Mouse (Mus musculus): ENCODE measurements at regions not wholly inside any gene's neighbourhood (a gene's known extent, or its start where the extent isn't known, plus 50 kb on each side); places are given as distances from the start of the nearest gene placed in this dataset.
"Not testable (repeated sequence)": the region's sequence is repeated elsewhere in the genome, so short reads cannot be mapped to it uniquely, and the experiment has no call there.

DNA sequence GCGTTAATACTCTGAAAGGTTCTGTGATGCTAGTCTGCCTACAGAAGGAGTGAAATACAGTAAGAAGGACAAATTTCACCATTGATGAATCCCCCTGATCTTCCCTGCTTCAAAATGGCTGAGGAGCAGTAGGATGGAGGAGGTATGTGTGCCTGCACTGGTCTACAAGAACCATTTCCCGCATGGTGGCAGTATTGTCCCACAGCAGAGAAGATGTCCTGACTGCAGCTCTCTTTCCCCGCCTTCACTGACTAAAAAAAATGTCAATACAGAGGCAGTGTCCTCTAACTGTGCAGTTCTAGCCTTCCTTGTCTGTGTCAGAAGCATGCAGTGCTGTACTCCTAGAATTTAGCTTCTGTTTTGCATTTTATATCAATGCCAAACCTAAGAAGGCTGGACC, 174.6 kb upstream of the Olfr1324 start:
- not testable (repeated sequence) for DNase-seq (ENCODE audit: low read depth, low spot score)

DNA sequence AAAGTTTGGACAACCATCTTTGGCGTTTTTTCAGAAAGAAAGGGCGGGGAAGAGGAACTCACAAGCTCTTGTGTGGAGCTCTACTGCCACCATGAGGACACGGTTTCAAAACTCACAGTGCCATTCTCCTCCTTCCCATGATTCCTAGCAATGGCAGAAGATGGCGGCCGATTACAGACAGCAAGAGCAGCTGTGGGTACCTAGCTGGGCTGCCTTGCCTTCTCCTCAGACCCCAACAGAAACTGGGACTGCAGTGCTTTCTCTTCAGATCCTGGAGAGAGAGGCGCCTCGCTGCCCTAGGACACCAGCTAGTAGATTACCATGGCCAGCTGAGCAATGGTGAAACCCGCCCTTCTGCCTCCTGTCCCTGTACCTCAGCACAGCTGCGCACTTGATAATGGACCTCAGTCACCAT, 174.2 kb upstream of the Olfr1324 start:
- DNase-seq (ENCODE audit: low read depth, low spot score) = not testable (repeated sequence)

- DNase-seq (ENCODE audit: low read depth, low spot score) = not testable (repeated sequence)
These were observed 172.0 kb upstream of the Olfr1324 start for GRCm38 (mm10) chrX:50600262-50600661.

DNA sequence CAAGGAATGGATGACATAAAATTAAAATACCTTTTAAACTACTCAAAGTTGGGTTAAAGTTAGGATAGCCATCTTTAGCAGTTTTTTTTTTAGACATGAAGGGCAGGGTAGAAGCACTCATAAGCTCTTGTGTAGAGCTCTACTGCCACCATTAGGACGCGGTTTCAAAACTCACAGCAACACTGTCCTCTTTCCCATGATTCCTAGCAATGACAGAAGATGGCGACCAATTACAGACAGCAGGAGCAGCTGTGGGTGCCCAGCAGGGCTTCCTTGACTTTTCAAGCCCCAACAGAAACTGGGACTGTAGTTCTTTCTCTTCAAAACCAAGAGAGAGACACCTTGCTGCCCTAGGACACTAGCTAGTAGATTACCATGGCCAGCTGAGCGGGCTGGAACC, 171.5 kb upstream of the Olfr1324 start:
- DNase-seq (ENCODE audit: low read depth, low spot score) = no peak

GRCm38 (mm10) chrX:50597626-50598025, 169.3 kb upstream of the Olfr1324 start:
- not testable (repeated sequence) for DNase-seq (ENCODE audit: low read depth, low spot score)

DNA sequence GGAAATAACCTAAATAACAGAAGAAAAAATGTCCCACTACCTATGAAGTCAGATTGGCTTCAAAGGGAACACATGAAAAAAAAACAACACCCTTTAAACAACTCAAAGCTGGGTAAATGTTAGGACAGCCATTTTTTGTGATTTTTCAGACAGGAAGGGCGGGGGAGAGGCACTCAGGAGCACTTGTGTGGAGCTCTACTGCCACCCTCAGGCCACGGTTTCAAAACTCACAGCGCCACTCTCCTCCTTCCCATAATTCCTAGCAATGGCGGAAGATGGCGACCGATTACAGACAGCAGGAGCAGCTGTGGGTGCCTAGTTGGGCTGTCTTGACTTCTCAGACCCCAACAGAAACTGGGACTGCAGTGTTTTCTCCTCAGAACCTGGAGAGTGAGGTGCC, 168.8 kb upstream of the Olfr1324 start:
- no peak for DNase-seq (ENCODE audit: low read depth, low spot score)

DNA sequence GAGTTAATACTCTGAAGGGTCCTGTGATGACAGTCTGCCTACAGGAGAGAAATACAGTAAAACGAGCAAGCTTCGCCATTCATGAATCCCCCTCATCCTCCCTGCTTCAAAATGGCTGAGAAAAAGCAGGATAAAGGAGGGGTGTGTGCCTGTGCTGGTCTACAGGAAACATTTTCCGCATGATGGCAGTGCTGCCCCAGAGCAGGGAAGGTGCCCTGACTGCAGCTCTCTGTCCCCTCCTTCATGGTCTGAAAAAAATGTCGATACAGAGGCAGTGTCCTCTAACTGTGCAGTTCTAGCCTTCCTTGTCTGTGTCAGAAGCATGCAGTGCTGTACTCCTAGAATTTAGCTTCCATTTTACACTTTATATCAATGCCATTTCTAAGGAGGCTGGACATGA, 166.7 kb upstream of the Olfr1324 start:
- not testable (repeated sequence) for DNase-seq (ENCODE audit: low read depth, low spot score)

DNA sequence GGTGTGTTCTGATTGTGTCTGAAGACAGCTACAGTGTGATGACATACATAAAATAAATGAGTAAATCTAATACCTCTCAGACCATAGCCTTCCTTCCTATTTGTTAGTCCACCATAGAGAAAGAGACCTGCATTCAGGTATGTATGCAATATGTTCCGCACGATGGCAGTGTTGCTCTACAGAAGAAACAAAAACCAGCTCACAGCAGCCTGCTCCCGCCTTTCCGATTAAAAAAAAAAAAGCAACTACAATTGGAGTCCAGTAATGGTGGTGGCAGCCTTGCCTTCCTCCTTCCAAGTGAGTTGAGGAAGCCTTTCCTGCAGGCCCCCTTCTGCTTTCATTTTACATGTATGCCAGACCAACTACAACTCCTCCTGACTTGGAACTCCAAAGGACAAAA, 163.2 kb upstream of the Olfr1324 start:
- no peak for DNase-seq (ENCODE audit: low read depth, low spot score)

DNA sequence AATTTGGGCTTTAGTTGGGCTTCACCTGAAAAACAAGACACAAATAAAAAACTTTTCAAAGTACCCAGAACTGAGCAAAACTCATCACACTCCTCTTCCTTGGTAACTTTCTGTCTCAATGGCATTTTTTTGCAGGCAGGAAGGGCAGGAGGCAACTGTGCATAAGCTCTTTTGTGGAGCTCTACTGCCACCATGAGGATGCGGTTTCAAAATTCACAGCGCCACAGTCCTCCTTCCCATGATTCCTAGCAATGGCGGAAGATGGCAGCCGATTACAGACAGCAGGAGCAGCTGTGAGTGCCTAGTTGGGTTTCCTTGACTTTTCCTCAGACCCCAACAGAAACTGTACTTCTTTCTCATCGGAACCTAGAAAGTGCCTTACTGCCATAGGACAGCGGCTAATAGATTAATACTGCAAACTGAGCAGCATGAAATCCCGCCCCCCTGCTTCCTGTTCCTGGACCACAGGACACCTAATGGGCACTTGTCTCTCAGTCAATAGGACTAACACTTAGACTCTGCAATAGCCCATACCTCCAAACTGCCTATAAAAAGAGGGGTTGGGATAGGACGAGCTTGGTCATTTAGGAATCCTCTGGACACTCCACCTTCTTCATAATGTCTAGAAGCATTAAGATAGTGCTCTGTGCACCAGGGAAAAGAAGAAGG, 162.5 kb upstream of the Olfr1324 start:
- no peak for DNase-seq (ENCODE audit: low read depth, low spot score)

GRCm38 (mm10) chrX:50588892-50589291, 160.6 kb upstream of the Olfr1324 start:
- no peak for DNase-seq (ENCODE audit: low read depth, low spot score)

DNA sequence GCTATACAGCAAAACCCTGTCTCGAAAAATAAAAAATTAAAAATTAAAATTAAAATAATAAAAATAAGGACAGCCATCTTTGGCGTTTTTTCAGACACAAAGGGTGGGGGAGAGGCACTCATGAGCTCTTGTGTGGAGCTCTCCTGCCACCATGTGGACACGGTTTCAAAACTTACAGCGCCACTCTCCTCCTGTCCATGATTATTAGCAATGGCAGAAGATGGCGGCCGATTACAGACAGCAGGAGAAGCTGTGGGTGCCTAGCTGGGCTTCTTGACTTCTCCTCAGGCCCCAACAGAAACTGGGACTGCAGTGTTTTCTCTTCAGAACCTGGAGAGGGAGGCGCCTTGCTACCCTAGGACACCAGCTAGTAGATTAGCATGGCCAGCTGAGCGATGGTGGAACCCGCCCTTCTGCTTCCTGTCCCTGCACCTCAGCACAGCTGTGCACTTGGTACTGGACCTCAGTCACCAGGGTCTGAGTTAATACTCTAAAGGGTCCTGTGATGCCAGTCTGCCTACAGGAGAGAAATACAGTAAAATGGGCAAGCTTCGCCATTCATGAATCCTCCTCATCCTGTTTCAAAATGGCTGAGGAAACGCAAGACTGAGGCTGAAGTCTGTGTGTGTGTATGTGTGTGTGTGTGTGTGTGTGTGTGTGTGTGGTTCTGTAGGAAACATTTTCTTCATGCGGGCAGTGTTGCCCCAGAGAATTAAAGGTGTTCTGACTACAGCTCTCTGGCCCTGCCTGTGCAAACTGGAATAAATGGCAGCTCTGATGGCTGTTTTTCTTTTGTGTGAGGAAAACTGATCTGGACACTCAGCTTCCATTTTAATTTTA, 155.7 kb upstream of the Olfr1324 start:
- no peak for DNase-seq (ENCODE audit: low read depth, low spot score)

GRCm38 (mm10) chrX:50580200-50580599, 151.9 kb upstream of the Olfr1324 start:
- no peak for DNase-seq (ENCODE audit: low read depth, low spot score)

DNA sequence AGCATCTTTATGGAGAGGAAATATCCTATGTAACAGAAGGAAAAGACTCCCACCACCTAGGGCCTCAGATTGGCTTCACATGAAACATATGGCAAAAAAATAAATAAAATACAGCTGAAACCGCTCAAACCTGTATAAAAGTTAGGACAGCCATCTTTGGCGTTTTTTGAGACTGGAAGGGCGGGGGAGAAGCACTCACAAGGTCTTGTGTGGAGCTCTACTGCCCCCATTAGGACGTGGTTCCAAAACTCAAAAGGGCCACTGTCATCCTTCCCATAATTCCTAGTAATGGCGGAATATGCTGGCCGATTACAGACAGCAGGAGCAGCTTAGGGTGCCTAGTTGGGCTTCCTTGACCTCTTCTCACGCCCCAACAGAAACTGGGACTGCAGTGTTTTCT, 148.5 kb upstream of the Olfr1324 start:
- no peak for DNase-seq (ENCODE audit: low read depth, low spot score)

DNA sequence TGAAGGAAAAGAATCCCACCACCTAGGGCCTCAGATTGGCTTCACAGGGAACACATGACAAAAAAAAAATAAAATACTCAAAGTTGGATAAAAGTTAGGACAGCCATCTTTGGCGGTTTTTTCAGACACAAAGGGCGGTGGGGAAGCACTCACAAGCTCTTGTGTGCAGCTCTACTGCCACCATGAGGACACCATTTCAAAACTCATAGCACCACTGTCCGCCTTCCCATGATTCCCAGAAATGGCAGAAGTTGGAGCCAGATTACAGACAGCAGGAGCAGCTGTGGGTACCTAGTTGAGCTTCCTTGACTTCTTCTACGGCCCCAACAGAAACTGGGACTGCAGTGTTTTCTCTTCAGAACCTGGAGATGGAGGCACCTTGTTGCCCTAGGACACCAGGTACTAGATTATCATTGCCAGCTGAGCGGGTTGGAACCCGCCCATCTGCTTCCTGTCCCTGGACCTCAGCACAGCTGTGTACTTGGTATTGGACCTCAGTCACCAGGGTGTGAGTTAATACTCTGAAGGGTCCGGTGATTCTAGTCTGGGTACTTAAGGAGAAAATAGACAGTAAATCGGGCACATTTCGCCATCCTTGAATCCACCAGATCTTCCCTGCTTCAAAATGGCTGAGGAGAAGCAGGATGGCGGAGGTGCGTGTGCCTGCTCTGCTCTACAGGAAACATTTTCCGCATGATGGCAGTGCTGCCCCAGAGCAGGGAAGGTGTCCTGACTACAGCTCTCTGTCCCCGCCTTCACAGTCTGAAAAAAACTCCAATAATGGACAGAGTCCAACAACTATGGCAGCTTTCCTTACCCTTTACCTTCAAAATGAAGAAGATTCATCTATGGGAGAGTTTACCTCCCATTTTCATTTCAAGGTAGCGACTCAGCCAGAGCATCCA, 144.1 kb upstream of the Olfr1324 start:
- DNase-seq (ENCODE audit: low read depth, low spot score) = not testable (repeated sequence)

- no peak for DNase-seq (ENCODE audit: low read depth, low spot score)
These were observed 140.8 kb upstream of the Olfr1324 start for GRCm38 (mm10) chrX:50569087-50569486.

GRCm38 (mm10) chrX:50566345-50566744, 138.0 kb upstream of the Olfr1324 start:
- no peak for DNase-seq (ENCODE audit: low read depth, low spot score)

DNA sequence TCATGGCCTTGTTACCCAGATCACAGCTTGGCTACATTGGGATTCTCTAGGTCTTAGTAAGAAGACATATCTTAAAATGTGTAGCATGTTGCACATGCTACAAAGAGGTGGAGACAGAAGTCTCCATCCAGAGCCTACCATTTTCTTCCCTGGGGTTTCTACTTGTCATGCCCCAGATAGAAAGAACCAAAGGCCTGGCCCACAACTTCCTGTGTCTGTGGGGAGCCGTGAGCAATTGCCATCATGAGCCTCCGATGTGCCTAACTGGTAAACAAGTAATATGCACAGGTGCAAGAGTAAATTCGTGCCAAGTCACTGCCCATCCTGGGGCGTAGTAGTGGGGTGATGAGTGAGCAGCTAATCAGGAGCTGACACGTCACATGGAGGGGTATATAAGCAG, 136.7 kb upstream of the Olfr1324 start:
- DNase-seq (ENCODE audit: low read depth, low spot score) = not testable (repeated sequence)

GRCm38 (mm10) chrX:50560915-50561314, 132.6 kb upstream of the Olfr1324 start:
- DNase-seq (ENCODE audit: low read depth, low spot score) = no peak

- DNase-seq (ENCODE audit: low read depth, low spot score) = no peak
These were observed 122.0 kb upstream of the Olfr1324 start for GRCm38 (mm10) chrX:50550297-50550696.

- DNase-seq (ENCODE audit: low read depth, low spot score) = no peak
These were observed 121.4 kb upstream of the Olfr1324 start for GRCm38 (mm10) chrX:50549713-50550112.

DNA sequence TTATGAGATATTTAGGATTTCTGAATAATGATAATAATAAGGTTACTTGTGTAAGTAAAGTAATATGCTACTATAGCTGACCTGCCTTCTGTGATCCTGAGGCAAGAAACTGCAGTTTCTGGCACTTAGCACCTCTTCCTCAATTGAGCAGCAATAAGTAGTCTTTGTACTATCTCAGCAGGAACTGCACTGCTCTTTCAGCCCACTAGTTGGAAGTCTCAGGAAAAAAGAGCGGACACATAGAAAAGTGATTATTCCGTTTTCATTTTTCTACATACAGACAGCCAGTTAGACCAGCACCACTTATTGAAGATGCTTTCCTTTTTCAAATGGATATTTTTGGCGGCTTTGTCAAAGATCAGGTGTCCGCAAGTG, 109.5 kb upstream of the Olfr1324 start:
- not testable (repeated sequence) for DNase-seq (ENCODE audit: low read depth, low spot score)

All from WW6 (cell line).